Comparison of ENCODE assay signal across 22 mouse cellular contexts in the genomic region with DNA sequence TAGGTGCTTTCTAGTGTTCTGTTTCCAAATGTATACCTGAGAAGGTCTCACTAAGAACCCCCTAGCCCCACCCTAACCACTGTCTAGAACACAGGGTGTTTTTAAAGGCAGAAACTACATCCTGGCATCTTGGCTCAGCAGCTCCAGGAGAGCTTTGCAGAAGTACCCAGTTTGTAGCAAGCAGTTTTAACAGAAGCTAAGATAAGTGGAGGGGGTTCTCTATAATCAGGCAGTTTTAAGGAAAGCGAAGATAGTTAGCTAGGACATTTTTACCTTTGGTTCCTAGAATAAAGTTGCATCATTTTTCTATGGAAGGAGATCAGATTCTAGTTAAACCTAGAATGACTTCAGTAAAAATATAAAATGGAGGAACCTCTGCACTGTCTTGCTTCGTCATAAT. TPM values are rescaled to one million over a fixed set of nuclear protein-coding genes. Genes with fewer than 3 reads are reported as not detected.
DNase-seq lines count a peak whose midpoint lies in the region; ATAC-seq and TF ChIP-seq lines count a peak whose summit lies in the region.
"Had no signal": no experiment of that assay in that cellular context is flagged by ENCODE, and none has a peak within 500 bp of the region (broad histone marks: within the 10 kb centered on the region; RNA-seq: fewer than 3 reads in every experiment).

No protein-coding gene starts in this region.

- H3K27ac ChIP-seq in liver, embryonic 12.5 days = peak overlapping the region; percentile 42; the same call in 1 of the 2 replicates
- H3K27ac ChIP-seq in liver, embryonic 13.5 days = peak overlapping the region; percentile 45; the same call in 1 of the 2 replicates
- H3K27ac ChIP-seq in liver, embryonic 11.5 days (ENCODE audit: low read depth, low read length) = no peak overlapping the region
- H3K27ac ChIP-seq in MEL (ENCODE audit: control insufficient read depth, low read depth, low read length) = peak overlapping the region; percentile 55
- no peak overlapping the region for H3K27ac ChIP-seq in forebrain, embryonic 12.5 days

- peaks cover 24% of the 10 kb centered on the region for H3K36me3 ChIP-seq in liver, embryonic 12.5 days
- H3K36me3 ChIP-seq in liver, embryonic 13.5 days = peaks cover 18% of the 10 kb centered on the region
- 0 out of 2 replicates have a peak, but pooled peaks cover 2% of the 10 kb centered on the region for H3K36me3 ChIP-seq in liver, embryonic 11.5 days (ENCODE audit: control insufficient read depth, insufficient read depth, low read length)
- peaks cover 6 to 36% of the 10 kb centered on the region in 2 experiments; a peak in 3 of 4 replicates for H3K36me3 ChIP-seq in MEL (ENCODE audit: control insufficient read depth in 1 of 2, insufficient read depth in 2 of 2, low read length in 2 of 2)
- peaks cover 8% of the 10 kb centered on the region; the same call in 1 of the 2 replicates for H3K36me3 ChIP-seq in forebrain, embryonic 12.5 days (replicated peaks)

- H3K4me1 ChIP-seq in liver, embryonic 12.5 days = peaks cover 42% of the 10 kb centered on the region
- peaks cover 44% of the 10 kb centered on the region for H3K4me1 ChIP-seq in liver, embryonic 13.5 days (replicated peaks)
- H3K4me1 ChIP-seq in liver, embryonic 11.5 days (replicated peaks; ENCODE audit: control insufficient read depth, insufficient read depth, low read length) = peaks cover 16% of the 10 kb centered on the region
- peaks cover 16 to 21% of the 10 kb centered on the region in 2 experiments for H3K4me1 ChIP-seq in MEL (ENCODE audit: control insufficient read depth in 1 of 2, insufficient read depth in 2 of 2, low read length in 2 of 2)
- peaks cover 6% of the 10 kb centered on the region; the same call in 1 of the 2 replicates for H3K4me1 ChIP-seq in forebrain, embryonic 12.5 days

- TF ChIP-seq RAD21 in MEL (IDR thresholded peaks at IDR 0.05; ENCODE audit: low read depth, low read length) = no peak

- ATAC-seq in liver, embryonic 12.5 days = no peak
- no peak for ATAC-seq in liver, embryonic 13.5 days (ENCODE audit: low read depth)
- ATAC-seq in liver, embryonic 11.5 days (replicated peaks; ENCODE audit: low FRiP score) = no peak
- no peak for ATAC-seq in forebrain, embryonic 12.5 days (ENCODE audit: low FRiP score)
- ATAC-seq: activated CD4-positive, CD25-positive, alpha-beta regulatory T cell, adult 4 months; CD4-positive, CD25-positive, alpha-beta regulatory T cell, adult 4 months; Patski had no signal

- H3K9ac ChIP-seq in liver, embryonic 12.5 days = no peak overlapping the region
- H3K9ac ChIP-seq in liver, embryonic 13.5 days = 0 out of 2 replicates have a peak overlapping the region, but pooled peaks have one; percentile 17
- H3K9ac ChIP-seq in liver, embryonic 11.5 days (ENCODE audit: low read depth, low read length) = no peak overlapping the region
- H3K9ac ChIP-seq in MEL (ENCODE audit: control insufficient read depth, low read depth, low read length, poor library complexity, severe bottlenecking) = no peak overlapping the region
- no peak overlapping the region for H3K9ac ChIP-seq in forebrain, embryonic 12.5 days

- peak in 1 of 2 experiments; percentile 75; a peak in 2 of 4 replicates for TF ChIP-seq EP300 in MEL (IDR thresholded peaks at IDR 0.05; ENCODE audit: low read depth in 1 of 2, low read length in 2 of 2)

- no peaks in the 10 kb centered on the region for H3K9me3 ChIP-seq in liver, embryonic 12.5 days (replicated peaks)
- H3K9me3 ChIP-seq in liver, embryonic 13.5 days (replicated peaks) = no peaks in the 10 kb centered on the region
- H3K9me3 ChIP-seq in liver, embryonic 11.5 days (ENCODE audit: control insufficient read depth, low read length) = no peaks in the 10 kb centered on the region
- H3K9me3 ChIP-seq in MEL (replicated peaks; ENCODE audit: insufficient read depth, low read length) = no peaks in the 10 kb centered on the region
- H3K9me3 ChIP-seq in forebrain, embryonic 12.5 days = no peaks in the 10 kb centered on the region
- H3K9me3 ChIP-seq: G1E had no signal

- no peak for TF ChIP-seq CTCF in MEL (IDR thresholded peaks at IDR 0.05 in 2 of 3, conservative IDR thresholded peaks at IDR 0.05 in 1 of 3; ENCODE audit: control insufficient read depth in 1 of 3, insufficient read depth in 1 of 3, low read depth in 2 of 3, low read length in 3 of 3, poor library complexity in 1 of 3, severe bottlenecking in 1 of 3)

- peaks cover 11% of the 10 kb centered on the region; the same call in 1 of the 2 replicates for H3K79me2 ChIP-seq in MEL (ENCODE audit: control insufficient read depth, insufficient read depth, low read length, poor library complexity)

- H3K4me3 ChIP-seq in liver, embryonic 12.5 days = no peak overlapping the region
- H3K4me3 ChIP-seq in liver, embryonic 13.5 days (replicated peaks) = no peak overlapping the region
- no peak overlapping the region for H3K4me3 ChIP-seq in liver, embryonic 11.5 days (ENCODE audit: low read depth, low read length)
- H3K4me3 ChIP-seq in MEL (ENCODE audit: control insufficient read depth in 1 of 2, insufficient read depth in 1 of 2, low read depth in 2 of 2, low read length in 2 of 2) = no peak overlapping the region
- no peak overlapping the region for H3K4me3 ChIP-seq in forebrain, embryonic 12.5 days (replicated peaks)

- no peak overlapping the region for H3K4me2 ChIP-seq in liver, embryonic 12.5 days
- no peak overlapping the region for H3K4me2 ChIP-seq in liver, embryonic 13.5 days
- H3K4me2 ChIP-seq in liver, embryonic 11.5 days = no peak overlapping the region
- H3K4me2 ChIP-seq in forebrain, embryonic 12.5 days = no peak overlapping the region

- no peak for TF ChIP-seq POLR2A in MEL (IDR thresholded peaks at IDR 0.05; ENCODE audit: control insufficient read depth in 1 of 2, insufficient read depth in 1 of 2, low read depth in 1 of 2, low read length in 2 of 2, poor library complexity in 1 of 2)

- WGBS in liver, embryonic 12.5 days (ENCODE audit: insufficient replicate concordance) = 73% methylated on average over 2 of the region's 2 CpGs
- 64% methylated on average over 2 of the region's 2 CpGs for WGBS in liver, embryonic 13.5 days (ENCODE audit: insufficient replicate concordance)
- WGBS in liver, embryonic 11.5 days = 82% methylated on average over 2 of the region's 2 CpGs
- 96% methylated on average over 2 of the region's 2 CpGs for WGBS in forebrain, embryonic 12.5 days

- DNase-seq in liver (no peak), MEL (ENCODE audit: low read depth, low spot score) (peak; percentile 63)
- DNase-seq in liver, embryonic 13.5 days = no peak
- DNase-seq in liver, embryonic 11.5 days (ENCODE audit: low spot score) = no peak
- DNase-seq: adrenal gland, adult 2 months; adrenal gland, adult 8-10 months; adrenal gland, postnatal 10 days; adrenal gland, postnatal 14 days; adrenal gland, postnatal 25 days; adrenal gland, postnatal 36 days; B cell, adult 2 months; cerebellum, adult 11 months; cerebellum, adult 11-12 months; cerebellum, adult 18-20 months; cerebellum, adult 2 months had no signal

- H3K27me3 ChIP-seq in liver, embryonic 12.5 days (replicated peaks) = no peaks in the 10 kb centered on the region
- H3K27me3 ChIP-seq in liver, embryonic 13.5 days = no peaks in the 10 kb centered on the region
- no peaks in the 10 kb centered on the region for H3K27me3 ChIP-seq in liver, embryonic 11.5 days (replicated peaks; ENCODE audit: control insufficient read depth, insufficient read depth, low read length)
- no peaks in the 10 kb centered on the region for H3K27me3 ChIP-seq in MEL (ENCODE audit: control insufficient read depth in 1 of 2, insufficient read depth in 2 of 2, low read length in 2 of 2)
- H3K27me3 ChIP-seq in forebrain, embryonic 12.5 days = no peaks in the 10 kb centered on the region
- H3K27me3 ChIP-seq: CH12.LX, Patski had no signal

RNA-seq across cellular contexts. Expression of a gene that starts 6.4 kb away (rescaled TPM):
- polyA plus RNA-seq in liver, embryonic 12.5 days (2016; fragmentation: Nextera tagmentation; extraction: Ambion mirVana) = 3.0 and 3.7 TPM in 2 replicates
- polyA plus RNA-seq in liver, embryonic 13.5 days (2015; fragmentation: Nextera tagmentation; extraction: Ambion mirVana) = 2.2 TPM in 2 replicates
- 5.6 and 5.8 TPM in 2 replicates for polyA plus RNA-seq in liver, embryonic 11.5 days (2014; fragmentation: Nextera tagmentation; extraction: Ambion mirVana)
- 4.2 and 4.7 TPM in 2 replicates for total RNA-seq in MEL (2012; rRNA removed)
- polyA plus RNA-seq in MEL (2012; ENCODE audit: insufficient read depth in 1 of 2, insufficient read length in 2 of 2, low read depth in 1 of 2, low replicate concordance in 2 of 2, missing spikeins in 1 of 2) = 1 to 10 TPM in 1 of 2 experiments, not detected in 1; 9.5 TPM
- polyA plus RNA-seq in forebrain, embryonic 12.5 days (2016; fragmentation: Nextera tagmentation; extraction: Ambion mirVana) = 12.3 and 12.5 TPM in 2 replicates

RNA-seq across cellular contexts. Expression of a gene that starts 11.2 kb away (rescaled TPM):
- polyA plus RNA-seq in liver, embryonic 12.5 days (2016; fragmentation: Nextera tagmentation; extraction: Ambion mirVana) = 0.99 and 1.0 TPM in 2 replicates
- polyA plus RNA-seq in liver, embryonic 13.5 days (2015; fragmentation: Nextera tagmentation; extraction: Ambion mirVana) = 0.61 and 0.70 TPM in 2 replicates
- 0.90 and 1.3 TPM in 2 replicates for polyA plus RNA-seq in liver, embryonic 11.5 days (2014; fragmentation: Nextera tagmentation; extraction: Ambion mirVana)
- total RNA-seq in MEL (2012; rRNA removed) = 1.2 and 2.0 TPM in 2 replicates
- 1 to 10 TPM in 1 of 2 experiments, not detected in 1; 1.3 TPM for polyA plus RNA-seq in MEL (2012; ENCODE audit: insufficient read depth in 1 of 2, insufficient read length in 2 of 2, low read depth in 1 of 2, low replicate concordance in 2 of 2, missing spikeins in 1 of 2)
- polyA plus RNA-seq in forebrain, embryonic 12.5 days (2016; fragmentation: Nextera tagmentation; extraction: Ambion mirVana) = 12.1 and 12.4 TPM in 2 replicates
- polyA plus RNA-seq: activated CD4-positive, CD25-positive, alpha-beta regulatory T cell, adult 4 months; CD4-positive, CD25-positive, alpha-beta regulatory T cell, adult 4 months had no signal

RNA-seq across cellular contexts. Expression of a gene that starts 28.6 kb away (rescaled TPM):
- polyA plus RNA-seq in liver, embryonic 12.5 days (2016; fragmentation: Nextera tagmentation; extraction: Ambion mirVana) = 142 and 147 TPM in 2 replicates
- polyA plus RNA-seq in liver, embryonic 13.5 days (2015; fragmentation: Nextera tagmentation; extraction: Ambion mirVana) = 117 and 141 TPM in 2 replicates
- polyA plus RNA-seq in liver, embryonic 11.5 days (2014; fragmentation: Nextera tagmentation; extraction: Ambion mirVana) = 233 and 252 TPM in 2 replicates
- total RNA-seq in MEL (2012; rRNA removed) = 95.0 and 112 TPM in 2 replicates
- 10 to 100 TPM in 1 of 2 experiments, not detected in 1; 91.4 TPM for polyA plus RNA-seq in MEL (2012; ENCODE audit: insufficient read depth in 1 of 2, insufficient read length in 2 of 2, low read depth in 1 of 2, low replicate concordance in 2 of 2, missing spikeins in 1 of 2)
- polyA plus RNA-seq in forebrain, embryonic 12.5 days (2016; fragmentation: Nextera tagmentation; extraction: Ambion mirVana) = 156 and 191 TPM in 2 replicates

RNA-seq across cellular contexts. Expression of a gene that starts 35.2 kb away (rescaled TPM):
- polyA plus RNA-seq in liver, embryonic 12.5 days (2016; fragmentation: Nextera tagmentation; extraction: Ambion mirVana) = 6.2 and 6.5 TPM in 2 replicates
- polyA plus RNA-seq in liver, embryonic 13.5 days (2015; fragmentation: Nextera tagmentation; extraction: Ambion mirVana) = 3.1 and 3.8 TPM in 2 replicates
- 8.3 and 8.8 TPM in 2 replicates for polyA plus RNA-seq in liver, embryonic 11.5 days (2014; fragmentation: Nextera tagmentation; extraction: Ambion mirVana)
- total RNA-seq in MEL (2012; rRNA removed) = 8.2 and 8.5 TPM in 2 replicates
- polyA plus RNA-seq in MEL (2012; ENCODE audit: insufficient read depth in 1 of 2, insufficient read length in 2 of 2, low read depth in 1 of 2, low replicate concordance in 2 of 2, missing spikeins in 1 of 2) = 10 to 100 TPM in 1 of 2 experiments, not detected in 1; 13.8 TPM
- 23.5 and 24.0 TPM in 2 replicates for polyA plus RNA-seq in forebrain, embryonic 12.5 days (2016; fragmentation: Nextera tagmentation; extraction: Ambion mirVana)

Comparison
In these comparisons a context has a peak if more than half of its experiments do, and no peak if none do; other contexts are left out.
1. H3K27ac ChIP-seq: peak in liver, embryonic 12.5 days (single experiment), liver, embryonic 13.5 days (single experiment) and MEL (single experiment); none in liver, embryonic 11.5 days (single experiment) and forebrain, embryonic 12.5 days (single experiment).